Mouse (Mus musculus) cerebellum, postnatal 25 days (tissue): ENCODE results near the gene Vwf.
A peak's percentile ranks its signal among the peaks of the same experiment; 100 is the strongest.

ENCODE experiments used
- DNase-seq, 2 experiments: peaks; one replicate each; pipeline ENCODE4 v3.0.0; 2021; ENCODE audit warnings: mixed read lengths in 2 of 2

Gene Vwf

DNA sequence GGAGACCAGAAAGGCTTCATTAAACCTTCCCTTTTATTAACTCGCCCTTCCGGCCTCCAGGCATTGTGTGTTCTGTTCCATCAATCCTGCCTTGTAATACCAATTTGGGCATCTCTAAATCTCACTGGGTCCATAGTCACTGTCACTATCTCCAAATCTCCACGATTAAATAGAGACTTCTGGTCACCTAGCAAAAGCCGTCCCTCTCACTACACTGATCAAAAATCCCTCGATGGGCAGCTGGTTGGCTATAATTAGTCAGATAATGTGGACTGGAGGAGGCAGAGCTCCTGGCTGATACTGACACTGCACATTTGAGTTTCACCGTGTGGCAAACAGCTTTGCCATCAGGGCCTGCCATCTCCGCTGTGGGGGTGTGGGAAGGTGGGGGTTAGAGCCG is 42.5 kb downstream of the Vwf start:
- no peak for DNase-seq

DNA sequence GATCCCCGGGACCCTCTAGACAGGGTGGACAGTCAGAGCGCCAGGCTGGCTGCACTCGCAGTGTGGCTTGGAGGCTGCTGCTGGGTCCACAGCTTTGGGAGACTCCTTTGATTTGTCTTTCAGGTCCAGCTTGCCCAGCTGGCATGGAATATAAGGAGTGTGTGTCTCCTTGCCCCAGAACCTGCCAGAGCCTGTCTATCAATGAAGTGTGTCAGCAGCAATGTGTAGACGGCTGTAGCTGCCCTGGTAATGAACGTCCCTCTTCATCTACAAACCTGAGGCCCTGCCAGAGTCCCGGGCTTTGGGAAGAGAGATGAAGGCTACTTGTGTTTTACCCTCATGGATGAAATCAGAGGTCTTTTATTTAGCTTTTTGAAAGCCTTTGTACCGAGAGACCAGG is 43.5 kb downstream of the Vwf start:
- DNase-seq, result no peak

DNA sequence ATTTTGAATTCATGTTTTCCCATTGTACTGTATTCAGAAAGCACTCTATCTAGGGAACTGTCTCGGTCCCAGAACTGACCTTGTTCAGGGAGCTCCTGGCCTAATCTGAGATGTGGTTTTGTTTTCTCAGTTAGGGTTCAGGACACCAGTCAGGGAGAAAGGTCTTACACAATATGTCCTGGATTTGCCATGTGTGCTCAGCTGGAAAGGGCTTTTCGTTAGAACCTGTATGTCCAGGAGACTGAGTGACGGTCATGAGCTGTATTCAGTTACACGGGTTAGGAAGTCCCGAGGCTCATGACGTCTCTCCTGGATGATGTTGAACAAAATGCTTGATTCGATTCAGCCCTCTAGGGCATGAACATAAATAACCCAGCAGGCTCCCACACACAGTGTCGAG is 43.9 kb downstream of the Vwf start:
- no peak for DNase-seq

DNA sequence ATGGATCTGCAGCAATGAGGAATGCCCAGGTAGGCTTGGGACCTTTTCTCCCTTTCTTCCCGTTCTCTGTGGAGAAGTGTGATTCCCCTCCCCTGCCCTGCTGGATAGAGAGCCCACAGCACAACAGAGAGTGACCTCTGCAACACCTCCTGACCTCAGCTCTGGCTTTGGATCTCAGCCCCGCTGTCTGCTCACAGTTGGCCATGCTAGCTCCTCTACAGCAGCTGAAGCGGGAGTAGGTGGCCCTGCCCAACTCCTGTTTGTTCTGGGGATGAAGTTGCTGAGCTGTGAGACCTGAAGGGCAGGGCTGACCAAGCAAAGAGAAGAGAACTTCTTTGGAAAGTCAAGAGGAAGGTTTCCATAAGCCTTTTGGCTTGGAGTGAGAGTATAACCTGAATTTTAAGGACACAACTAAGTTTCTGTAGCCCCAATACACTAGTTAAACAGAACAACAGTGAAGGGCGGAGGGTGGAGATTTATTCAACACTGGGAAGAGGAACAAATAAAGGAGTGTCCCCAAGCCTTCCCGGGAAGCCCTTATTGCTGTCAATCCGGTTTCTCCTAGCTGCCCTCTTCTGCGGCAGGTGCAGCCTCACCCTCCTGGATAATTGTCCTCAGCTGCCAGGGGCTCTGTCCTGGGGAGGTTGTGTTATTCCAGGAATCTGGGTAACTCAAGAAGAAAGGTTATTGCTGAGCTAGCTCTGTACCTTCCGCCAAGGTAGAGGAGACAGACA is 45.2 kb downstream of the Vwf start:
- DNase-seq, result no peak

DNA sequence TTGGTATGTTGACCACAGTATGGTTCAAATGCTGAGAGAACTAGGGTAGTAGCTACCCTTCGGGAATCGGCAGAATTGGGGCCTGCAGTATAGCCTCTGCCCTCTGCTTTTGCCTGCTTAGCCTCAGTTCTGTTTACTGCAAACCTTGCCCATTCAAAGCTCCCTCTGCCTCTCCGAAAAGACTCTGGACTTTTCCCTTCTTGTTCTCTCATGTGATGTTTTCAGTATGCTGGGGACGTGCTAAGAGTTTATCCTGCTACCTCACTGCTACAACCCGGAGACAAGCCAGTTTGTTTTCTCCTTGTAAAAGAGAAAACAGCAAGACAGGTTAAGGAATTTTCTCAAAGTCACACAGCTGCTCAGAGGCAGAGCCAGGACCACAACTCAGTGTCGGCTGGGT is 46.0 kb downstream of the Vwf start:
- DNase-seq, result no peak

DNA sequence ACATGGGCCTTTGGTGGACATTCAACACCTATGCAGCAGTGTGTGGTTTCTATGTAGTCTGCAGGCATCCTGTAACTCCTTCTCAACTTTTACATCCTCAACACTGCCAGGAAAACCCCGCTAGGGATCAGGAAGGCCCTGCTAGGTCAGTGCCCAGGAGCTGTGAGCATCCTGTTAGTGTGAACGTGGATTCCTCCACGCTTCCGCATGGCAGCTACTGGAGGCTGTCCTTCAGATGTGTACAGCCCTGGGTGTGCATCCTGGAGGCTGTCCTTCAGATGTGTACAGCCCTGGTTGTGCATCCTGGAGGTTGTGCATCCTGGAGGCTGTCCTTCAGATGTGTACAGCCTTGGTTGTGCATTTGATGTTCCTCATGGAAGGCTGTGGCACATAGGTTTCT is 47.7 kb downstream of the Vwf start:
- no peak for DNase-seq

DNA sequence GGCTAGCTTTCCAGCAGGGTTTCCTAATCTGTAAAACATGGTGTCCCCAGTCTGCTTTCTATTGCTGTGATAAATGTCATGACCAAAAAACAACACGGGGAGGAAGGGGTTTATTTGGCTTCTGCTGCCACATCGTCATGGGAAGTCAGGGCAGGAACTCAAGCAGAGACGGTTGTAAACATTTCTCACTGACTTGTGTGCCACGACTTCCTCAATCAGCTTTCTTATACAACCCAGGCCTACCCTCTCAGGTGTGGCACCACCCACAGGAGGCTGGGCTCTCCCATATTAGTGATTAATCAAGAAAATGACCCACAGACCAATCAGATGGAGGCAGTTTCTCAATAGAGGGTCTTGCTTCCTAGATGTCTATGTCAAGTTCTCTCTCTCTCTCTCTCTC is 48.3 kb downstream of the Vwf start:
- no peak for DNase-seq

DNA sequence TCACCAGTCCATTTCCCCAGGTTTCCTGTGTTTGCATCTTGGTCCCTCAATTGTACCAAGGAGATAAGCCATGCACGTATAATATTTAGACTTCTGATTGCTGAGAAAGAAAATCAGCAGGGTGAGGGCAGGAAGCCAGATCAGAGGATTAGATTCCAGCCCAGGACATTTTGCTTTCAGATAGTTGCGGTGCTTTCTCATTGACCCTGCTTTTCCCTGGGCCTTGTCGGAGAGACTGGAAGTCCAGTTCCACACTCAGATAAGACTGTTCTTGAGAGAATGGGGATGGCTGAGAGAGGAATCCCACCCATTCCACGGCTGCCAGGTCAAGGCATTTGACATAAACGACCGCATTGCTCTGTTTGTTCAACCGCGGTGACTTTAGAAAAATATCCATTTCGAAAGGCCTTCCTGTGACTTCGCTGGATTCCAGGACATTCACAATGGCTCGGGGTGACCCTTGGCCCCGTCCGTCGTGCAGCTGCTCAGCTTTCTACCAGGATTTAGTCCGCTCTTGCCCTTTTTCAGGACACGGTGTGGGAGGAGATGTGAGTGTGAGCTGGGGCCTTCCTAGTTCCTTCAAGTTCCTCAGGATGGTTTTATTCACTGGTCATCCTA is 50.2 kb downstream of the Vwf start:
- no peak for DNase-seq

DNA sequence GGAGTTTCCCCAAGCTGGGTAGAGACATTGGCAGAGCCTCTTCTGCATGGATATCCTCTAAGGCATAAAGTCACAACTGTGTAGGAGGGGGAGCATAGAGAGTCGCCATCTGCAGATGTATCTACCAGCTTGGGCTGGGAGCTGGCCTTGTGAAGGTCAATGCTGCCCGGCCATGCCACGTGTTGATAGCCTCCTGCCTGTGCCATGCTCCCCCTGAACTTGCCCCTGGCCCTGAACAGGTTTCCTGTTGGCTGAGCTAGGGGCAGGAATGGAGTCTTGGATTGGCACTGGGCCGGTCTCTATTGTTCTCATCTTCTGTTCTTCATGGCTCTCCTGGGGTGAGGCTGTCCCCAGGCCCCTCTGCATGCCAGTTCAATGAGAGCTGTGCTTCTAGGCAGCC is 51.1 kb downstream of the Vwf start:
- no peak for DNase-seq

DNA sequence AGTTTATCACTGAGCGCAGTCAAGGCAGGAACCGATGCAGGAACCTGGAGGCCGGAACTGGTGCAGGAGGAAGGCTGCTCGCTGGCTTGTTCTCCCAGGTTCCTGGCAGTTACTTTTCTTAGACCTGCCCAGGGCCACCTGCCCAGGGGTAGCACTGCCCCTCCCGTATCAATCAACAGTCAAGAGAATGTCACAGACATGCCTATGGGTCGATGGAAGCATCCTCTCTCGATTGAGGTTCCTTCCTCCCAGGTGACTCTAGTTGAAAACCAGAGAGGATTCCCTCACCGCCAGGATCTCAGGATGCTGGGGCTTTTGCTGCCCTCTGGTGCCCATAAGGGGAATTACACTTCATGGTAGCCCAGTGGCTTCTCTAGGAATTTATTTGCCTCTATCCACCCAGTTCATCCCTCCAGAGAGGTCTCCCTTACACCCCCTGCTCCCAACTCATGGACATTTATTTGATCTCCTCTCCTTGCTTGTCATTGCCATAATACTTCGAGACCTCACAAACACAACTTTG is 53.5 kb downstream of the Vwf start:
- DNase-seq, result peak; percentile 81 to 86

DNA sequence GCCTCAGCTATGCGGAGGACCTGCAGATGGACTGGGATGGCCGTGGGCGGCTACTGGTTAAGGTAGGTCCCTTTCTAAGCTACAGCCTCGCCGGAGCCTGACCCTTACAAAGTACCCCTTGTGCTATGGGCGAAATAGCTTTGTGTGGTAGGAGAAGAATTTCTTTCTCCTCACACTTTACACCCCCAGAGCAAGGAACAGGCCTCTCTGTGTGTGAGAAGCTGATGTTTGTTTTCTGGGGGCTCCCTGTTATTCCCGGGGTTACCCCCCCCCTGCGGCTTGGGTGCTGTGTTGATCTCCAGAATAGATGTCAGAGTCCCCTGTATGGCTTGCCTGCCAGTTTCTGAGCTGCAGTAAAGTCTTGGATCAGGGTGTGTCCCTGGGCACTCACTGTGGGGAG is 54.1 kb downstream of the Vwf start:
- no peak for DNase-seq

DNA sequence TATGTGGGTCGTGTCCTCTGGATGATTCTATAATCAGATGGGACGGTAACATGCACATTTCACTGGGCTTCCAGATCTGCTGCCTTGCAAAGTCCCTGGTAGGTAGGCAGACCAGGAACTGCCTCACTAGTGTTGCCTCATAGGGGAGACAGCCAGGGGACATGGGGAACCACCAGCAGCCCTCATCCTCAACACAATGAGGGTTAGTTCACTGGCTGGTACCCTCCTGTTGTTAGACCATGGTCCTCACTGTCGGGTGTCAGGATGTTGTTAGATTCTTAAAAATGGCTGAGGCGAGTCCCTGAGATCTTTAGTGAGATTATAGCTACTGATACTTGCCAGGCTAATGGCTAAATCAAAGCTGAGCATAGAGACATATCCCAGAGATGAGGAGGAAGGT is 54.6 kb downstream of the Vwf start:
- no peak for DNase-seq

DNA sequence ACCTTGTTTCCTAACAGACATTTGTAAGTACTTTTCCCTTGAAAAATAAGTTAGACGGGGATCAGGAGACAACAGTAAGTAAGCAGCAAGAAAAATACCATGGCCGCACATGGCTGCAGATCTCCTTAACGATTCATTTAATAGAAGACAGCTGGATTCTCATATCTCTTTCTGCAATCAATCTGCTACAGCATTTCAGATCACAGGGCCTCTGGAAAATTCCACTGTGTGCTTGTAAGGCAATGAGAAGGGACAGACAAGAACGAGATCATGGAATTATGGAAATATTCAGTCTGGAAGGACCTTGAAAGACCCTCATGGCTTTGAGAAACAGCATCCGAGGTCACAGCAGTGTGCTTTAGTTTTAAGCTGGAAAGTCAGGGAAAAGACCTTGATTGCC is 55.2 kb downstream of the Vwf start:
- DNase-seq, result no peak

DNA sequence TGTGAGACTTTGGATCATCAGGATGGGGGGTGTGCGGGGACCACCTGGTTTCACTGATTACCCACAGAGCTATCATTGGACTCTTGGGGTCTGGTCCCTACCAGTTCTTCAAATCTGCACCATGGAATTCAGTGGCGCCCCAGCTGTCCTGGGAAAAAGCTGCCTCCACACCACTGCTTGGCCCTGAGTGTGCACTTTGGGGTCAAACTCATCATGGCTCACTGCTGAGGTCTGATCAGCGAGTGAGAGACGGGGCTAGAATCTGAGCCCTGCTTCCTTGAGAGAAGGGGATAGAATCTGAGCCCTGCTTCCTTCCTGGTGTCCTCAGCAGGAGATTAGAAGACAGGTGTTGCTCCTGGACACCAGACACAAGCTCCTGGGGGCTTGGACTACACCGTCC is 55.8 kb downstream of the Vwf start:
- no peak for DNase-seq

DNA sequence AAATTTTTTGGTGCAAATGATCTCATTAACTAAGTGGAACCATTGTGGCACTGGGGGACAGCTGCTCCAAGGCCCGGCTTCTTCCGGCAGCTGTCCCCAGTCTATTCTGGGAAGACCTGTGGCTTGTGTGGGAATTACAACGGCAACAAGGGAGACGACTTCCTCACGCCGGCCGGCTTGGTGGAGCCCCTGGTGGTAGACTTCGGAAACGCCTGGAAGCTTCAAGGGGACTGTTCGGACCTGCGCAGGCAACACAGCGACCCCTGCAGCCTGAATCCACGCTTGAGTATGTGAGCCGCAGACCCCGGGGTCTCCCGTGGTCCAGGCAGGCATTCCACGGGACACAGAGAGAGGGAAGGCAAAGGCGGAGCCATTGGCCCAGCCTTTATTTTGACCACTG is 56.7 kb downstream of the Vwf start:
- DNase-seq, result peak; percentile 63 to 77

DNA sequence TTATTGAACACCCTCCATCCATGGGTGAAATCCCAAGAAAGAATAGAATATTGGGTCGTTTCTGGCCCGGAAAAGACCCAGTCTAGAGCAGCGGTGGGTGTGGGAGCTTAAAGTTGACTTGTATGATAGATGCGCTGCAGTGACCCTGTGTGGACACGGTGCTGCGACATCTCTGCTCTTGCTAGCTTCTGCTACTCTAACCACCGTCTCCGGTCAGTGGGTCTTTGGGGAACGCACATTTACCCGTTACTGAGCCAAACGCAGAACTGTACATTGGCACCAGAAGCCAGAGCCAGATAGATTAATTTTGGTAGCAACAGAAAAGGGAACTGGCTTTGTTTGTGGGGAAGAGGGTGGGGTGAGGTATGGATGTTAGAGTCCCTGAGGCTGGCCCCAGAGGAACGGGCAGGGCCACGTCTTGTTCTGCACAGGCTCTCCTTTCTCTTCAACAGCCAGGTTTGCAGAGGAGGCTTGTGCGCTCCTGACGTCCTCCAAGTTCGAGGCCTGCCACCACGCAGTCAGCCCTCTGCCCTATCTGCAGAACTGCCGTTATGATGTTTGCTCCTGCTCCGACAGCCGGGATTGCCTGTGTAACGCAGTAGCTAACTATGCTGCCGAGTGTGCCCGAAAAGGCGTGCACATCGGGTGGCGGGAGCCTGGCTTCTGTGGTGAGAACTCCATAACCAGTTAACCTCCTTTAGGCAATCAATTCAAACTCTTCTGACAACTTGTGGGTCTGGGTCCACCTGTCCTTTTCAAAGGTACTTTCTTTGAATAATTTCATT is 57.3 kb downstream of the Vwf start:
- DNase-seq, result no peak

DNA sequence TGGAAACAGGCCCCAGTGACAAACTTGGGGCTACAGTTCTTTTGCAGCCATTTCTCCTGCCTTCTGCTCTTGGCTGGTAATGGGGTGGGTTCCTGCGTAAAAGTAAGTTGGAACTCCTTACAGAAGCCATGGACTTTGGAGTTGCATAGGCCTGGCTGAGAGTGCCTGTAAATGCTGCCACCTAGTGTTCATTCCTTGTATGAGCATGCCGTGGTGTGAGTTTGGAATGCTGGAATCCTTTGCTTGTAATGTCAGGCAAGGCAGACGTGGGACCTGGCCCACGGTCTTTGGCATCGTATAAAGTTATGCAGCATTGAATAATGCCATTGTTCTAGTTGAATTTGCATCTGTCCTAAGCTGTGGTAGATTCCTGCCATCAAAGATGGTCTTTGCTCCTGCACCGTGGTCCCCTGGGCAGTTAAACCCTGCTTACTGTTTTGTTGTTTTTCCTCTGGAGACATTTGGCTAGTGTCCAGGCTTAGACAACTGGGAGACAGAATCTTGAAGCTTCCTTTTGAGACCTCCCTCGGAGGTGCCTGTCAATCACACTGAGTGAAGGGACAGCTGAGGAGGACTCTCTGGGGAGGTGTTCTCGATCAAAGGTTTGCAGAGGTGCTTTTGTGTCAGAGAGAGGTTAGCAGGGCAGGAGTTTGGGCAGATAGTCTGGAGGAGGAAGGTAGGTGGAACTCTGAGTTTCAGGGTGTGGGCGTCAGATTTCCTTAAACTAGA is 58.1 kb downstream of the Vwf start:
- DNase-seq, result peak; percentile 70 to 79

DNA sequence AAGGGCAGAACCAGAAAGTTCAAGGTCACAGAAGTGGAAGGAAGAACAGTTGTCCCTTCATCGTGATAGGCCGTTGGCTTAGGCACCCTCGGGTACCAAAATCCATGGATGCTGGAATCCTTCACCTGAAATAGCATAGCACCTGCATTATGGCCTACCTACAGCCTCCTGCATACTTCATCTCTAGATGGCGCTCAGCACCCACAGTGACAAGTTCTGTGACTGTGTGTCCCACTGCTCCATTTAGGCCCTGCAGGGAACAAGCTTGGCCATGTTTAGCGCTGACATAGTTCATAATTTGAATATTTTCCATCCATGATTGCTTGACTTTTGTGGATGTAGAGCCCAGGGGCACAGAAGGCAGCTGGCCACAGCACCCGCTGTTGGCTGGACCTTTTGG is 62.5 kb downstream of the Vwf start:
- DNase-seq, result no peak

DNA sequence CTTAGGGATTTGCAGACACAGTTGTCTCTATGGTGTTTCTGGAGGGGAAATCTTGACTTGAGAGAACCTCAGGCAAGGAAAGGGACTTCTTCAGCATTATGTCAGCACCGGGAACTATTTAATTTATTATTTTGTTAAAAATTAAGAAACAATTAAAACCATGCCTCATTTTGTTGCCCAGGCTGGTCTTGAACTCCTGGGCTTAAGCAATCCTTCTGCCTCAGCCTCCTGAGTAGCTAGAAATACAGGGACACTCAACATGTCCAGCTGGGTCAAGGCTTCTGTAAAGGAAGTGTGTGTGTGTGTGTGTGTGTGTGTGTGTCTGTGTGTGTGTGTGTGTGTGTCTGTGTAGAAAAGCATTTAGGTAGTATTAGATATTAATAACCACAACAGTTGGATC is 71.3 kb downstream of the Vwf start:
- DNase-seq, result no peak

DNA sequence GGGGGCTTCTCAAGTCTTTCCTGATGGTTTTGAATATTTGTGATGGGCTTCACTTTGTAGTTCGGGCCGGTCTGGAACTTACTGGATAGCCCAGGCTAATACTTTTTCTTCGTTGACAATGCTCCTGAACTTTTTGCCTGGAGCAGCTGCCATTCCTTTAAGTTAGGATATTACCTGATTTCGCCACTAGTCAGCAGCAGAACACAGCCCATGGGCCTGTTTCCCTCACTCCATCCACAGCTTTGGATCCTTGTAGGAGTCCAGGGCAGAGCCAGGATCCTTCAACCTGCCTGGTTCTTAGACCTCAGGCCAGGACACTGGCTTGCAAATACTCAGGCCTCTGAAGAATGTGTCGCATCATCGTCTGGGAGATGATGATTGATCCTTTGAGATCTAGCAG is 74.2 kb downstream of the Vwf start:
- peak; percentile 61 to 67 for DNase-seq

DNA sequence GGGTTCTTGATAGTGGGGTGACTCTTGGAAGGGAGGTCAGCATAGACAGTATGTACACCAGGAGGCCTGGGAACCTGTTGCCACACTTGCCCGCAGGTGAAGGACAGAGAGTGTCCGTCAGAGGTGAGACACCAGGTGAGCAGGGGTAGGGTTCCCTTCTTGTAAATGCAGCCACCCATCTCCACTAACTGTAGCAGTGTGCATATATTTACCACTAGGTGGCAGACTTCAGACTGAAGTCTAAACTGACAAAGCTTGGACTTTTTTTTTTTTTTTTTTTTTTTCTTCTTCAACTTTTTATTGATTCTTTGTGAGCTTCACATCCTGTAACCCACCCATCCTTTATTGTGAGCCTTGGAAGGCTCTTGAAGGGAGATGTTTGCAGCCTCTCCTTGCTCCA is 75.9 kb downstream of the Vwf start:
- DNase-seq, result no peak

DNA sequence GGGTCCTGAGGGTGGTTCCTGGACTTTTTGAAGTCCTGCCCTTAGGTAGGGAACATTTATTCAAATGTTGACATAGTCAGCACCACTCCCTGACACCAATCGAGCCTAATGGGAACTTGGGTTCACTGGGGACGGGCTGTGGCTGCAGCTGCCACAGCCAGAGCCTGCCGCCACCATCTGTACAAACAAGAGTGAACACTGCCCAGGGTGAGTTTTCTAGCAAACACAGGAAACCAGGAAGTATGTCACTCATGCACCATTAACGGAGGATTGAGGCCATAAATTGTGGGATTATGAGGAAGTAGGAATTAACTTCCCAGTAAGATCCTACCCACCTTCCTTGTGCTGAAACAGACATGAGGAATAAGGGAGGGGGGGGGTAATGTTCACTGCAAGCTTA is 93.9 kb downstream of the Vwf start:
- DNase-seq, result no peak

DNA sequence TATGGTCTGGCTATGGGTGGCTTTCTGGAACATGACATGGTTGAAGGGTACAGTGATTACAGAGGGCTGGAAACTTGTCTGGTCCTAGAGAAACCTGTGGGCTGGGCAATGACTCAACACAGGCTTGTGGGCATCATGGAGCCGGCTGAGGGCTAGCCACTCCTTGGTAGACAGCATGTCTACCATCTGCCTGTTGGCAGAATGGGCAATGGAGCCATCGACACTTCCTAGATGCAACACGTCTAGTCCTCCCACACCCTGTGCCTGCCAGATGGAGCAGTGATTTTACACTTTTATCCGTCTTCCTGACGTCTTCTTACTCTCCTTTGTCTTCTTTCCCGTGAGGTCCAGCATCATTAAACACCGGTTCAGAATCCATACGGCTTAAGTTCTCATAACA is 94.6 kb downstream of the Vwf start:
- no peak for DNase-seq
